Mouse (Mus musculus) bone marrow macrophage, adult 2 months (primary cell): ENCODE results near the gene Erc2. TPM values are rescaled to one million over a fixed set of nuclear protein-coding genes. Genes with fewer than 3 reads are reported as not detected.

Experiments used
- H3K27ac ChIP-seq: 2 replicates; pipeline ENCODE4 v1.5.1; 2012; ENCODE audit warnings: low read depth, low read length; ENCODE audit not compliant: insufficient read depth
- H3K4me1 ChIP-seq: 2 replicates; pipeline ENCODE4 v1.6.1; 2012; ENCODE audit warnings: low read length; ENCODE audit not compliant: control insufficient read depth, insufficient read depth
- H3K4me3 ChIP-seq: 2 replicates; pipeline ENCODE4 v1.5.1; 2012; ENCODE audit warnings: mild to moderate bottlenecking, low read length, moderate library complexity; ENCODE audit not compliant: insufficient read depth
- CTCF ChIP-seq: IDR thresholded peaks from 2 replicates; pipeline ENCODE4 v1.5.1; 2012; ENCODE audit warnings: low read depth, mild to moderate bottlenecking, low read length, moderate library complexity
- POLR2A ChIP-seq: IDR thresholded peaks from 2 replicates; pipeline ENCODE4 v1.6.1; 2012; ENCODE audit warnings: mild to moderate bottlenecking, low read depth, low read length, borderline replicate concordance
- polyA plus RNA-seq: library from polyadenylated mRNA; stranded (reverse); fragments of >200 nt; gene quantifications from 2 replicates; pipeline ENCODE4 v1.2.4, GENCODE M21; 2012; ENCODE audit not compliant: missing spikeins, insufficient read depth, insufficient read length

The Erc2 gene
- polyA plus RNA-seq, 1 experiment: not detected

DNA sequence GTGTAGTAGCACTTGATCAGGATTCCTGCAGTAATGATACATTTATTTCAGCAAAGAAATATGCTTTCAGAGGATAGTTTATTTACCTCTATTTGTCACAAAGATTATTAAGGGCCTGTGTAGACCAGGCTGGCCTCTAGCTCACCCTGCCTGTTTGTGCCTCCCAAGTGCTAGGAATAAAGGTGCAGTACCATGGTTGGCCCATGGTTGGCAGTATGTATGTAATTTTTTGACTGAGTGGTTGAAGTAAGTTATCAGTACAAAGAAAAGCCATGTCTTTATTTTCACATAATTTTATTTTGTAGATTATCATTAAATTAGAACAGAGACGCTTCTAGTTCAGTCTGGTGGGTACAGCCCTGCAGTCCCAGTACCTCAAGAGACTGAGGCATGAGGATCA lies 136.0 kb downstream of the Erc2 start:
- no peaks in the 10 kb centered on the region for H3K4me1 ChIP-seq
- H3K27ac ChIP-seq: no peak overlapping the region
- no peak overlapping the region for H3K4me3 ChIP-seq
- TF ChIP-seq POLR2A (no peak), CTCF (no peak)

GRCm38 (mm10) chr14:27759069-27759628 lies 136.9 kb downstream of the Erc2 start:
- no peak for TF ChIP-seq CTCF
- TF ChIP-seq POLR2A: no peak
- H3K4me1 ChIP-seq: no peaks in the 10 kb centered on the region
- H3K27ac ChIP-seq: no peak overlapping the region
- H3K4me3 ChIP-seq: no peak overlapping the region

DNA sequence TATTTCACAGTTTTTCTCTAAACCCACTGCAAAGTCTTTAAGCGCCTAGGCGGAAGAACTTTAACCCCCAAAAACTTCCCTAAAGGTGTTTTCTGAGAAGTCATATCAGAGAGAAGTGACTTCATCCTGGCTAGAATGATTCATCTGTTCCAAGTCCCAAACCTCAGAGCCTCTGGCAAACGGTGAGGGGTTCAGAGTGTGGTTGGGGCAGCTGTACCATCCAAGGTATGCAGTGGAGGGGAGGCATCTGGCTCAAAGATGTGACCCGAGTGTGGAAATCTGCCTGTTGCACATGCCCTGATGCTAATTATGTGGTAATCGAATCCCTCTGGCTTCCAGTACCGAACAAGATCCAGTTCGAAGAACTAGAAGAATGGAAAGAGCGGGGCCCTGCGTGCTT lies 137.8 kb downstream of the Erc2 start:
- no peak overlapping the region for H3K4me3 ChIP-seq
- no peak overlapping the region for H3K27ac ChIP-seq
- H3K4me1 ChIP-seq: no peaks in the 10 kb centered on the region
- TF ChIP-seq CTCF (no peak), POLR2A (no peak)

DNA sequence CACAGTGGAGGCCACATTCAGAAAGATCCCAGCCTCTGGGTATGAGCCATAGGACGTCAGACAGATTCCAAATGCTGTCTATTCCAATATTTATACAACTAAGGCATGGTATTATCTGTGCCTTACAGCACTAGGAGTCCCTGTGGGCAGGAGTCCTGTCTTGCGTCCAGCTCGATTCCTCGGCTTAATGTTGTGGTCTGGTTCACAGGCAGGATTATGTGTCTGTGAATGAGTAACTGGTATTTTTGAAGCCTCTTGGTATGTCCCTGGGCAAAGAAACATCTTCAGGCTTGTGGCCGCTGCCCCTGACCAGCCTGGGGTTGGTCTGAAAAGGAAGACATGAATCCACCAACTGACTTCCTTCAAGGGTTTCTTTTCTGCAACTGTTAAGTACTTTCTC lies 153.1 kb downstream of the Erc2 start:
- no peak overlapping the region for H3K4me3 ChIP-seq
- no peak overlapping the region for H3K27ac ChIP-seq
- no peaks in the 10 kb centered on the region for H3K4me1 ChIP-seq
- no peak for TF ChIP-seq CTCF
- TF ChIP-seq POLR2A: no peak

- no peak for TF ChIP-seq CTCF
- Histone ChIP-seq H3K4me3 (no peak overlapping the region), H3K27ac (no peak overlapping the region), H3K4me1 (no peaks in the 10 kb centered on the region)
Observed at GRCm38 (mm10) chr14:27778503-27778902, 156.3 kb downstream of the Erc2 start.

GRCm38 (mm10) chr14:27778982-27779701 lies 156.9 kb downstream of the Erc2 start:
- Histone ChIP-seq H3K4me3 (no peak overlapping the region), H3K4me1 (no peaks in the 10 kb centered on the region), H3K27ac (no peak overlapping the region)
- TF ChIP-seq CTCF (no peak), POLR2A (no peak)

GRCm38 (mm10) chr14:27781221-27781620 lies 159.0 kb downstream of the Erc2 start:
- Histone ChIP-seq H3K4me1 (no peaks in the 10 kb centered on the region), H3K4me3 (no peak overlapping the region), H3K27ac (no peak overlapping the region)
- TF ChIP-seq CTCF: no peak

DNA sequence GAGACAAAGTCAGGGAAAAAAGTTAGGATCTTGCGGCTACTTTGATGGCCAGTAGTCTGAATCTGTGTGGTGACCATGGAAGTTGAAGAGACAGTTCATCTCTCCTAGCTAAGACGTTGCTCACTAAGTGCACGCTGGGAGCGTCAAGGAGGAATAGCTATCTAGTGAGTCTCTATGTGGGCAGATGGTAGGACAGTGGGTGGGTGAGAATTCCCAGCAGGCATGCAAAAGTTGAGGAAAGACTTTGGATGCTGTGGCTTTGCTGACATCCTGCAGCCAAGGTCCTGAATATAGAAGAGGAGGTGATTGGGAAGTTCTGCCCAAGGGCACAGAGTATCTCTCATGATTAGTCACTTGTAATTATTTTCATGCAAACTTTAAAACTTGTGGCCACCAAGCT lies 162.6 kb downstream of the Erc2 start:
- H3K27ac ChIP-seq: no peak overlapping the region
- H3K4me1 ChIP-seq: no peaks in the 10 kb centered on the region
- H3K4me3 ChIP-seq: no peak overlapping the region
- TF ChIP-seq POLR2A: no peak

DNA sequence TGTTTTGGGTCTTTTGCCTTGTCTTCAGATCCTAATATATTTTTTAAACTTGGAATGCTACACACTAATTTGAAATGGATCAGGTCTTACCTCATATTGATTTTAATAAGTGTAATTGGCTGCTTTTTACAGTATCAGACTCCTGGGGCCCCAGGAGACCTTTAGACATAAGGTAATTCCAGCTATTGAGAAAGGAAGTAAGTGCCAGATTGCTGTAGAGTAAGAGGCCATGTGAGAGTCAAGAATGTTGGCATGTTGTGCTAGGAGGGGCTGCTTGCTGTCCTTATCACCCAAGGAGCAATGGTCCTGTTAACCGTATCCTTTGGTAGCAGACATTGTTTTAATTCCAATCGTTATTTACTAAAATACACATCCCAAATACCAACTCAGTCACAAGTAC lies 163.3 kb downstream of the Erc2 start:
- no peak overlapping the region for H3K4me3 ChIP-seq
- TF ChIP-seq CTCF: no peak
- TF ChIP-seq POLR2A: no peak
- no peaks in the 10 kb centered on the region for H3K4me1 ChIP-seq
- H3K27ac ChIP-seq: no peak overlapping the region

DNA sequence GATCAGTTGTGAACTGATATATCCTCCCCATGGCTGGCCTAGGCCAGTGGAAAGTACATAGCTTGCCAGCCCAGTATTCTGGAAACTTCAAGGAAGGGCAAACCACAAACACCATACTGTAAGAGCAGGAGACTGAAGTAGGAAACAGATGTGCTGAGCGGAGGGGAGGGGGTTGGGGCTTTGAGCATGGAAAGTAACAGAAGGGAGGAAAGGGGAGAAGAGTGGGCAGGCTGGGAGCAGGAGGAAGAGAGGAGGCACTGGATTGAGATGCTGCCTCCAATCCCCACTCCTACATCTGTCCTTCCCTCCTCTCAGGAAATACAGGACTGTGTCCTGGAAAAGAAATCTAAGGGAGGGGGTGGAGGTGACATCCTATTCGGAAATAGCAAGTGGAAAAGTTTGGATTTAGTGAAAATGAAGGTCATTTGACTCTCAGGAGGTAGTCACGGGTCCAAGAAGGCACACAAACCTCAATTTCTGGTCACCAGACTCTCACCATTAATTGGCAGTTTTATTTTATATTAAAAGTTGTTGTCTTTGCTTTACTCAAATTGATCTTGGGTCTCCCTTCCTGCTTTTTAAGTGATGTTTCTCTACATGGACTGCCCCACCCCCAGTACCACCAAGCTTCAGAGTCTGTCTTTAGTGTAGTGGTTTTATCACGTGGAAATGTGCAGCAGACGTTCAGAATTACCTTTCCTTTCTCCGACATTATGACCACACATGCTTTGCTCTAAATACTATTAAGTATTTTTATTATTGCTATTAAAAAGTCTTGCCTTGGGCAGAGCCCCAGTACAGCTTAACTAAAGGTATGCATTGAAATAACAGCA lies 167.1 kb downstream of the Erc2 start:
- no peaks in the 10 kb centered on the region for H3K4me1 ChIP-seq
- no peak overlapping the region for H3K27ac ChIP-seq
- H3K4me3 ChIP-seq: no peak overlapping the region
- no peak for TF ChIP-seq CTCF
- TF ChIP-seq POLR2A: no peak
